Mouse (Mus musculus) cerebellum, adult 2 months (tissue): ENCODE data around the gene D17Wsu92e. TPM values are rescaled to one million over a fixed set of nuclear protein-coding genes. Genes with fewer than 3 reads are reported as not detected.

Source experiments
- DNase-seq, 2 experiments: peaks; one replicate each; pipeline ENCODE4 v3.0.0; 2021
- H3K27ac ChIP-seq: fragments of 200-500 bp; 2 replicates; pipeline ENCODE4 v1.5.1; 2012; ENCODE audit warnings: low read length, control low read depth, inconsistent platforms; ENCODE audit not compliant: insufficient read depth
- H3K27me3 ChIP-seq: fragments of 200-500 bp; 2 replicates; pipeline ENCODE4 v1.6.1; 2012; ENCODE audit warnings: inconsistent platforms, mild to moderate bottlenecking, low read length, moderate library complexity; ENCODE audit not compliant: control insufficient read depth, insufficient read depth
- H3K4me1 ChIP-seq: fragments of 200-500 bp; 2 replicates; pipeline ENCODE4 v1.6.1; 2011; ENCODE audit warnings: low read length; ENCODE audit not compliant: control insufficient read depth, insufficient read depth
- H3K4me3 ChIP-seq: fragments of 200-500 bp; replicated peaks from 2 replicates; pipeline ENCODE3; 2011; ENCODE audit warnings: mild to moderate bottlenecking, low read depth, low read length, control low read depth; ENCODE audit not compliant: insufficient read depth
- CTCF ChIP-seq: fragments of 200-500 bp; IDR thresholded peaks from 2 replicates; pipeline ENCODE4 v1.5.1; 2011; ENCODE audit warnings: low read depth, mild to moderate bottlenecking, control low read depth, low read length, moderate library complexity, borderline replicate concordance; ENCODE audit not compliant: insufficient read depth
- POLR2A ChIP-seq: fragments of 200-500 bp; IDR thresholded peaks from 2 replicates; pipeline ENCODE4 v1.6.1; 2011; ENCODE audit warnings: low read length, control low read depth, borderline replicate concordance; ENCODE audit not compliant: insufficient read depth
- WGBS: fragments of 180-500 bp; shearing (Covaris S2); methylation state at CpG from one replicate; pipeline ENCODE4 v1.1.7; 2018; 5-methylcytosine and 5-hydroxymethylcytosine counted together
- polyA plus RNA-seq: library from polyadenylated mRNA; depleted of rRNA; stranded (reverse); fragments of >200 nt; gene quantifications from 2 replicates; pipeline ENCODE4 v1.2.3, GENCODE M21; 2012

D17Wsu92e gene
- polyA plus RNA-seq, 1 experiment: 156 TPM

DNA sequence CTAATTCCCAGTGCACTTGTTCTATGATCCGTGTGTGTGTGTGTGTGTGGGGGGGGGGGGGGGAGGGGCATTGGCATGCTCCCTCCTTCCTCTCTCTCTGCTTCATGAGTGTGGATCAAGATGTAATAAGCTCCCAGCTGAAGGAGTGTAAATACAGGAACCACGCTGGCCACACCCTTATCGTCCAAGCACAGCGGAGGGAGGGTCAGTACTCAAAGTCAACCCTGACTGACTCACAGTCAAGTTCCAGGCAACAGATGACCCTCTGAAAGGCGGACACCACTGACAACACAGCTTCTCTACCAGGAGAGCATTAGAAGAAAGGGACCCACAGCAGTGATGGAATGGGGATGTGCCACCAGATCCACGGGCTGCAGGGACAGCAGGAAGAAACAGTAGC is 42.6 kb downstream of the D17Wsu92e start:
- Histone ChIP-seq H3K27me3 (no peaks in the 10 kb centered on the region), H3K27ac (no peak overlapping the region), H3K4me3 (no peak overlapping the region), H3K4me1 (peaks cover 9% of the 10 kb centered on the region; the same call in 1 of the 2 replicates)
- no peak for TF ChIP-seq CTCF
- no peak for TF ChIP-seq POLR2A
- DNase-seq: no peak
- 80% methylated on average over 6 of the region's 6 CpGs for WGBS

DNA sequence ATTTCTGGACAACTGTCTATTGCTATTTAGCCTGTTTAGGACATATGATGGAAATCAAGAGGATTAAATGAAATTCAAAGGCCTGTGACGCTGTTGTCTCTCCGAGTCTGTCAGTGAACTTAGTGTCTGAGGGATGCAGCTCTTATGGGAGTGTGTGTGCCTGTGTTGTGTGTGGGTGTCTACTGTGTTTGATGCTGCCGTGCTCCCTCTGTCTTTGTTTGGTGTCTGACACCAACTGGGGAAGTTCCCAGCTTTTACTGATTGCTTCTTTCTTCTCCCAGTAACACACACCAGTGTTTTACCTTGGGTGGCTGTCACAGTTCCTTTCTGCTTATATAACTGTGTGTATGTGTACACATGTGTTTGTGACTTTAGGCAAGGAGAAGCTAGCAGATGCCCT is 46.2 kb downstream of the D17Wsu92e start:
- peaks cover 11% of the 10 kb centered on the region; the same call in 1 of the 2 replicates for H3K4me1 ChIP-seq
- no peak for DNase-seq
- H3K4me3 ChIP-seq: no peak overlapping the region
- H3K27me3 ChIP-seq: no peaks in the 10 kb centered on the region
- 87% methylated on average over 3 of the region's 3 CpGs for WGBS
- H3K27ac ChIP-seq: no peak overlapping the region
- TF ChIP-seq POLR2A (no peak), CTCF (no peak)

DNA sequence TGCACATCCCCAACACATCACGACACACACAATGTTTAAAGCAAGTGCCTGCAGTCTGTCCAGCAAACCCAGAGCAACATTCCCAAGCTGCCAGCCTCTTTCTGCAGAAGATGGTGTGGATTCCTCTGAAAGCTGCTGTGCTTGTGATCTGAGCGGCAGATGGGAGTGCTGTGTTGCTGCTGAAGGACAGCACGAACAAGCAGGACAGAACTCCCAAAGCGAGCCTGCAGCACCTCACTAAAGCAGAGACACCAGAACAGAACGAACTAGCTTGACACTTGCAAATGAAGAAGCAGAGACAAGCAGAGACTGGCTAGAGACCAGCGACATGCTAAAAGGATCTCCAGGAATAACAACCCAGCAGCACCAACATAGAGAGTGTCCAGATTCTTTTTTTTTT is 48.8 kb downstream of the D17Wsu92e start:
- H3K27me3 ChIP-seq: no peaks in the 10 kb centered on the region
- H3K4me1 ChIP-seq: peaks cover 11% of the 10 kb centered on the region; the same call in 1 of the 2 replicates
- no peak for TF ChIP-seq POLR2A
- TF ChIP-seq CTCF: no peak
- DNase-seq: no peak
- no peak overlapping the region for H3K27ac ChIP-seq
- 81% methylated on average over 6 of the region's 6 CpGs for WGBS
- no peak overlapping the region for H3K4me3 ChIP-seq

DNA sequence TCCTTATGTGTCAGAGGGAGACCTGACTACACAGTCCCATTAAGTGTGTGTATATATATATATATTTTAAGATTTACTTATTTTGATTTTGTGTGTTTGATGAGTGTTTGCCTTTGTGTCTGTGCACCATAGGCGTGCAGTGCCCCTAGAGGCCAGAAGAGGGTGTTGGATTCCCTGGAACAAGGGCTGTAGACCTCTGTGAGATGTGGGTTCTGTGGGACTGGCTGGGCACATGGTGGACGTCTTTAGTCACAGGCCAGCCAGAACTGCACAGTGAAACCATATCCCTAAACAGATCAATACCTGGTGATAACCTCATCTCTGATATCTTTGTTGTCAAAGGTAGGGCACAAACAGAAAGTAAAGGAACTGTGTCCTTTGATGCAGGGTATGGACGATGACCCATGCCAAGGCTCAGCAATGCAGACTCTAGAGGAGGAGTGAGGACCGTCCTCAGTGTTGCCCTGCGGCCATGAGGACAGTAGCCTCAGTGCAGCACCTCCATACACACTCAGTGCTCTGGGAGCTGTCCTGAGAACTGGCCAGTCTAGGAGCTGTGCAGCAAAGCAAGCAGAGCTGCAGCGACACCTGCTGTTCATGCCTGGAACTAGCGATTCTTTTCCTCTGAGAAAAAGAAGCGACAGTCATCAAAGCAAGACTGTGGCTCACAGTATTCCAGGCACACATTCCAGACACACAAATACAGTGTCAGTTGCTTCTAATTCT is 51.5 kb downstream of the D17Wsu92e start:
- WGBS: 43% methylated on average over 8 of the region's 8 CpGs
- Histone ChIP-seq H3K27me3 (no peaks in the 10 kb centered on the region), H3K27ac (no peak overlapping the region), H3K4me3 (no peak overlapping the region), H3K4me1 (peaks cover 11% of the 10 kb centered on the region; the same call in 1 of the 2 replicates)
- peak; percentile 77 to 86 for DNase-seq
- TF ChIP-seq POLR2A: no peak
- TF ChIP-seq CTCF: peak; percentile 96

DNA sequence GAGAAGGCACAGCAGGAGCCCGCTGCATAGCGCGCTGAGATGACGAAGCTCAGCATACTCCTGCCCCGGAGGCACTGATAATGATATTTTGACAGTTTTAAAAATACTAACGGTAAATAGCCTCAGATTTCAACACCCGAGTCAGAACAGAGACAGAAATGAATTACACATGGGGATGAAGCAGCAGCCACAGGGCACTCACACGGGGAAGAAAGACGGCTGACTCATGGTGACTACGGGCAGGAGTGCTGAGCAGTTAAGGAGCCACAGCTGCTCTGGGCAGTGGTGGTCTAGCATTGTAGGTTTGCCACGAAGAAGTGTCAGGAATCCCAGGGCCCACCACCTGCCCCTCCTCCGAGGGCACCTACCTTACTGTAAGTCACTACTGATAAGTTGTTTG is 52.9 kb downstream of the D17Wsu92e start:
- Histone ChIP-seq H3K4me1 (peaks cover 12% of the 10 kb centered on the region; the same call in 1 of the 2 replicates), H3K27me3 (no peaks in the 10 kb centered on the region), H3K4me3 (no peak overlapping the region), H3K27ac (no peak overlapping the region)
- no peak for TF ChIP-seq CTCF
- TF ChIP-seq POLR2A: no peak
- 72% methylated on average over 12 of the region's 12 CpGs for WGBS
- DNase-seq: no peak

DNA sequence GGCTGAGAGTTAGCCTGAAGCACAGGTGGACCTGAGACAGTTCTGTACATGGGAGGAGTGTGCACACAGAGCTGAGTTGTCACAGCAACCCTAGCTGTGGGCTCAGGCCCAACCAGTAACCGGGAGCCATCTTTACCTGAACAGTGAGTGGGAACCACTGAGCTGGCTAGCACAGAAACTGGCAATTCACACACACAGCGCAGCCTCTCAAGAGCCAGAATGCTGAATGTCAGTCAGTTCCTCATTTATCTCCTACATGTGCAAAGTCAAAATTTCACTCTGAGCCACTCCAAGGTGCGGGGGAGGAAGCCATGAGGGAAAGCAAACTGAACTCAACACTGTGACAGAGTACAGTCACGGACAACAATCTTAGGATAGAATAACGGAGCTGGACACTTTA is 53.3 kb downstream of the D17Wsu92e start:
- H3K27ac ChIP-seq: no peak overlapping the region
- no peak for DNase-seq
- no peak for TF ChIP-seq POLR2A
- TF ChIP-seq CTCF: no peak
- WGBS: 62% methylated on average over 5 of the region's 5 CpGs
- no peak overlapping the region for H3K4me3 ChIP-seq
- peaks cover 13% of the 10 kb centered on the region; the same call in 1 of the 2 replicates for H3K4me1 ChIP-seq
- H3K27me3 ChIP-seq: no peaks in the 10 kb centered on the region

DNA sequence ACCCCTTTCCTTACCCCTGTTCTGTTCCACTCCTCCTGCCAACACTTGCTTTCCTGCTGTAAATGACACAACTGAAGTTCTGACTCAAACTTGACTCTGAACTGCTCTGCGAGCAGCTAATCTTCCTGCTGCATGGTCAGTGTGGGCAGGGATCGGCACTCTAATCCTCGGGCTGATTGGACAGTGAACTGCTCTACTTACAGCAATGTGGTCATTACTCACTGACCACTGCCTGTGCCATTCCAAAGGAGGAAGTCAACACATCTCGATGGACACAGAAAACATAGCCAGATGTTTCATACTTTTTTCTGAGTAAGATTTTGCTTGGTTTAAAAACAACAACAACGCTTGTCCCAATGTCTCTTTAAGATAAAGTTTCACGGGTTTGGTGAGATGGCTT is 55.4 kb downstream of the D17Wsu92e start:
- H3K4me1 ChIP-seq: peaks cover 19% of the 10 kb centered on the region
- TF ChIP-seq POLR2A: no peak
- 95% methylated on average over 6 of the region's 6 CpGs for WGBS
- no peak for DNase-seq
- H3K27me3 ChIP-seq: no peaks in the 10 kb centered on the region
- H3K27ac ChIP-seq: no peak overlapping the region
- H3K4me3 ChIP-seq: no peak overlapping the region

DNA sequence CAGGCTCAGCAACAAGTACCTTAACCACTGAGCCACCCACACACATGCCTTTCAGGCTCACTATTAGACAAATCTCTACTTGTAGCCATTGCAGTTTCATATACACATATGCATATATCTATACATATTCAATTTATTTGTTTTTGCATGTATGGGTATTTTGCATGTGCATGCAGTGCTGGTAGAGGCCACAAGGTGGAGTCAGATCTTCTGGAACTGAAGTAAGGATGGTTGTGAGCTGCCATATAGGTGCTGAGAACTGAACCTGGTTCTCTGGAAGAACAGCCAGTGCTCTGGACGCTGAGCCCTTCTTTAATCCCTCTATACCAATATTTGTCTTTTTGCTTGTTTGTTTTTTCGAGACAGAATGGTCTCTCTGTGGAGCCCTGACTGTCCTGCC is 56.0 kb downstream of the D17Wsu92e start:
- H3K27ac ChIP-seq: no peak overlapping the region
- peaks cover 19% of the 10 kb centered on the region for H3K4me1 ChIP-seq
- WGBS: 98% methylated on average over 2 of the region's 2 CpGs
- H3K4me3 ChIP-seq: no peak overlapping the region
- DNase-seq: no peak
- H3K27me3 ChIP-seq: no peaks in the 10 kb centered on the region
- TF ChIP-seq CTCF (peak; percentile 25; the same call in 1 of the 2 replicates), POLR2A (no peak)
